Mouse (Mus musculus): Measurements from ENCODE around the gene Dnah8. TPM values are rescaled to one million over a fixed set of nuclear protein-coding genes. Genes with fewer than 3 reads are reported as not detected.

The Dnah8 gene
- polyA plus RNA-seq, 1 experiment from 2014 or later = 1.0 TPM

DNA sequence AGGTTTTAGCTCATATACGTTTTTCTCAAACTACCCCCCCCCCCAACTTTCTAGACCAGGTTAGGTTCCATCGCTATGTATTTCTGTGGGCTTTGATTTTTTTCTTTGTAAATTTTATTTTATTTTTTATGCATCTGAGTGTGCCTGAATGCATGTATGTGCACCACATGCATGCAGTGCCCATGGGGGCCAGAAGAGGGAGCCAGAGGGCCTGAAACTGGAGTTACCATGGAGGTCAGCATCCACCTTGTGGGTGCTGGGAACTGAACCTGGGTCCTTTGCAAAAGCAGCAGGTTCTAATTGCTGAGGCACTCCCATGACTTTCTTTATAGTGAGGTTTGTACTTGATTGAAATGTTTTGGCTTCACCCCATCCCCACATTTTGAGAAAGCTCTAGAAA lies 111.3 kb downstream of the Dnah8 start:
- Histone ChIP-seq H3K4me2 (no peak overlapping the region), H3K27me3 (replicated peaks) (no peaks in the 10 kb centered on the region), H3K9ac (no peak overlapping the region), H3K9me3 (no peaks in the 10 kb centered on the region), H3K27ac (no peak overlapping the region), H3K4me1 (no peaks in the 10 kb centered on the region), H3K4me3 (replicated peaks) (no peak overlapping the region), H3K36me3 (no peaks in the 10 kb centered on the region)
- no peak for ATAC-seq (ENCODE audit: insufficient read depth, low FRiP score, low read depth)
- WGBS = 84% methylated on average over 2 of the region's 2 CpGs

DNA sequence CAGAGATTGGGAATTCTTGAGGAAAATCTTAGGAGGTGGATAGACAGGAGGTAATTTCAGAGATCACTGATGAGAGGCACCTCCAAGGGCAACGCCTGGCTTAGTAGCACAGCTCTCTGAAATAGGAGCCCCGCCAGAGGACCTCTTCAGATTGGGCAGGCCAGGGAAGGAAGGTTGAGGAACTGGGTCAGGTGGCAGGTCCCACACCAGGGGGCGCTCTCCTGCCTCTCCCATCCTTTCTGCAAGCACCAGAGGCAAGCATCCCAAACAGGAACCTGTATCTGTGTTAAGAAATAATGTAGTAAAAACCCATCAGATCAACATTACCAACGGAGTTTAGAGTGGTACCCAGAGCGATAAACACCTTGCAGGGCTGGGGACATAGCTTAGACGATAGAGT lies 113.6 kb downstream of the Dnah8 start:
- no peak overlapping the region for H3K27ac ChIP-seq
- no peak for ATAC-seq (ENCODE audit: insufficient read depth, low FRiP score, low read depth)
- no peaks in the 10 kb centered on the region for H3K27me3 ChIP-seq (replicated peaks)
- no peak overlapping the region for H3K4me3 ChIP-seq (replicated peaks)
- H3K9me3 ChIP-seq = no peaks in the 10 kb centered on the region
- 35% methylated on average over 6 of the region's 6 CpGs for WGBS
- H3K36me3 ChIP-seq = no peaks in the 10 kb centered on the region
- H3K4me1 ChIP-seq = no peaks in the 10 kb centered on the region
- H3K4me2 ChIP-seq = no peak overlapping the region
- H3K9ac ChIP-seq = no peak overlapping the region

DNA sequence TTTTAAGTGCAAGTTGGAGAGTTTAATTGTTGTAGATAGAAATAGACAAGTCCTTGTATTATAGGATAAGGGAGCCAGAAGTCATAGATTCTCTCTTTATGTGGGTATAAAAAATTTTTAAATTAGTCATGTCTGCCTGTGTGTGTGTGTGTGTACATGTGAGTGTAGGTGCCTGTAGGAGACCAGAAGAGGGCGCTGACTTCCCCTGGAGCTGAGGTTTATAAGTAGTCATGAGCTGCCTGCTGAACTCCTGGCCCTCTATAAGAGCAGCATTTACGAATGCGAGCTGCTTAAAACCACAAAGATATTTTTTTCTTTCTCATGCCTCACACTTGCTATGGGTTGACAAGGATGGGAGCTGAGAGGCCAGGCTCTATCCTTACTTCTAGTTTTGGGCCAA lies 115.6 kb downstream of the Dnah8 start:
- WGBS = 83% methylated on average over 3 of the region's 3 CpGs
- no peaks in the 10 kb centered on the region for H3K27me3 ChIP-seq (replicated peaks)
- no peak overlapping the region for H3K4me2 ChIP-seq
- ATAC-seq (ENCODE audit: insufficient read depth, low FRiP score, low read depth) = no peak
- no peaks in the 10 kb centered on the region for H3K9me3 ChIP-seq
- no peak overlapping the region for H3K27ac ChIP-seq
- H3K4me3 ChIP-seq (replicated peaks) = no peak overlapping the region
- no peaks in the 10 kb centered on the region for H3K36me3 ChIP-seq
- H3K4me1 ChIP-seq = no peaks in the 10 kb centered on the region
- no peak overlapping the region for H3K9ac ChIP-seq

DNA sequence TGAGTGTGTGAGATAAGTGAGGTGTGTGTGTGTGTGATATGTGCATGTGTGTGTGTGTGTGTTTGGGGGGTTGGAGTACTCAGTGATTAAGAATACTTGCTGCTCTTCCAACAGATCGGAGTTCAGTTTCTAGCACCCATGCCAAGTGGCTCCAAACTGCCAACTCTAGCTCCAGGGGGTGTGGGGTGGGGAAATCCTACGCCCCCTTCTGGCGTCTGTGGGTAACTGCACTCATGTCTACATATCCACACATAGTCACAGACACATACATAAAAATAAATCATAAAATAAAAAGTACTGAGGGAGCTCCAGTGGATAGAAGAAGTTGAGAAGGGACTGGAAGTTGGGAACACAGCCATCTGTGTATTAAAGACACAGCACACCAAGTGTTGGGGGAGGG lies 119.8 kb downstream of the Dnah8 start:
- H3K27me3 ChIP-seq (replicated peaks) = no peaks in the 10 kb centered on the region
- WGBS = 68% methylated on average over 3 of the region's 3 CpGs
- no peak overlapping the region for H3K4me2 ChIP-seq
- no peak overlapping the region for H3K4me3 ChIP-seq (replicated peaks)
- H3K9me3 ChIP-seq = no peaks in the 10 kb centered on the region
- H3K4me1 ChIP-seq = no peaks in the 10 kb centered on the region
- no peak overlapping the region for H3K27ac ChIP-seq
- no peak overlapping the region for H3K9ac ChIP-seq
- H3K36me3 ChIP-seq = no peaks in the 10 kb centered on the region
- ATAC-seq (ENCODE audit: insufficient read depth, low FRiP score, low read depth) = no peak

DNA sequence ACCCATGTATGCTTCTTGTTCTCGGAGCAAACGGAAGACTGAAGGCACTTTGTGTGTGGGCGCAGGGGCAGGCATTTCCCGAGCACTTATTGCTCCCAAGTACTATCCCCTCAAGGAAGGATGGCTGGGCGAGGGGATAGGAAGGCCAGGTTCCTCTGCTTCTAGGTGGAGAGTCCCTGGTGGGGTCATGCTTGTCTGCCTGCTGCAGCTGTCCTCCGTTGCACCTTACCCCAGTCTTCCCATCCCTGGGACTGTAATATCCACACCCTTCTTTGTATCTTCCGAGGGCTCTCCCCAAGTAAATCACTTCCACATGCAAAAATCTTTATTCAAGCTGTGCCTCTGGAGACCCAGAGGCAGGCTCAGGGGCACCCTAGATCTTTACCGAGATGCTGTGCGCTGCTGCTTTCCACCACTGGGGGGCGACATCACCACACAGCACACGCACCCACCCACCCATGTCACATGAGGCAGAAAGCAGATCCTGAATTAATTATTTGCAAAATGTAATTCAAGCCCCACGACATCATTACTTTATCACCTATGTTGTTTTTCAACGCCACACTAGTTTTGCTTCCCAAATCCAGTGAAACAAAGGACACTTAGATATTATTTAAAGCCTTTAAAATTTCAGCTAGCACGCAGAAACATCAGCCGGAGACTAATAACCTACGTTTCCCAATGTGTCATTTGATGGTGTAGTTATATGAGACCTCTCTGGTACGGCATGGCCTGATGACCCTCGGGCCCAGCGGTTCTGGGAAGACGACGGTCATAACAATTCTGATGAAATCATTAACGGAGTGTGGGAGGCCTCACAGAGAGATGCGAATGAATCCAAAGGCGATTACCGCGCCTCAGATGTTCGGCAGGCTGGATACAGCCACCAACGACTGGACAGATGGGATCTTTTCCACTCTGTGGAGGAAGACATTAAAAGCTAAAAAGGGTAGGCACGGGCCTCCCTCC lies 122.2 kb downstream of the Dnah8 start:
- no peak overlapping the region for H3K9ac ChIP-seq
- H3K27ac ChIP-seq = no peak overlapping the region
- no peak for ATAC-seq (ENCODE audit: insufficient read depth, low FRiP score, low read depth)
- no peaks in the 10 kb centered on the region for H3K36me3 ChIP-seq
- no peaks in the 10 kb centered on the region for H3K27me3 ChIP-seq (replicated peaks)
- no peak overlapping the region for H3K4me2 ChIP-seq
- H3K4me3 ChIP-seq (replicated peaks) = no peak overlapping the region
- H3K4me1 ChIP-seq = no peaks in the 10 kb centered on the region
- no peaks in the 10 kb centered on the region for H3K9me3 ChIP-seq
- WGBS = 65% methylated on average over 29 of the region's 29 CpGs

DNA sequence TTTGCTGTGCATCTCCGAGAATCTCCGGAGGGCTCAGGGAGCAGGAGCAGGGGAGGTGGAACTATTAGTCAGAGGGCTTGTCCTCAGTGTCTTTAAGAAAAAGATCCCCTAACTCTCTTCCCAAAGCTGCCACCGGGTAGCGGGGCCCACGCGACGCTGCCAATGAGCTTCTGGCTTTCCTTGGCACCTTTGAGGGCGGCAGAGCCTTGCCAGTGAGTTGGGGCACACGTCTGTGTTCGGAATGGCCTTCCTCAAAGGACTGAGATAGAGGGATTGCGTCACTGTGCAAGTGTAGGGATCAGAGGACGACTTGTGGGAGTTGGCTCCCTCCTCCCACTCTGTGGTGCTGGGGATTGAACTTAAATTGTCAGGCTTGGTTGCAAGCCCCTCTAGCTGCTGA lies 125.2 kb downstream of the Dnah8 start:
- no peak for ATAC-seq (ENCODE audit: insufficient read depth, low FRiP score, low read depth)
- H3K27me3 ChIP-seq (replicated peaks) = no peaks in the 10 kb centered on the region
- WGBS = 87% methylated on average over 12 of the region's 12 CpGs

DNA sequence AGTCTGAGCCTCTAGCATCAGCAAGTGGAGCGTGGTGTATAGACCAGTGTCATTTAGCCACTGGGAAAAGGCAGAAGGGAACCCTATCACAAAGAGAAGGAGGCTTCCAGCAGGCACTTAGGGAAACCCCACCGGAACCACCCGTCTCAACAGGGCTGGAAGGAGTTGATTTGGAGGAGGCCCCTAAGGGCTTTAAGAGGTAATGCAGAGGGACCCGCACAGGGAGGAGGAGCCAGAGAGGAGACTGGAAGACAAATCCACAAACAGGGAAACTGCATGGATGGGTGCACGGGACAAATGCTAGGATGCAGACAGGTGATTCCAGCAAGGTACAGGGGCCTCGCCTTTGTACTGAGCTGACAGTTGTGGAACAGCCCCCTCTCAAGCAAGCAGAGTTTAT lies 126.1 kb downstream of the Dnah8 start:
- 39% methylated on average over 6 of the region's 6 CpGs for WGBS
- no peak overlapping the region for H3K4me2 ChIP-seq
- H3K27me3 ChIP-seq (replicated peaks) = no peaks in the 10 kb centered on the region
- no peak overlapping the region for H3K27ac ChIP-seq
- H3K4me3 ChIP-seq (replicated peaks) = no peak overlapping the region
- H3K9me3 ChIP-seq = no peaks in the 10 kb centered on the region
- no peaks in the 10 kb centered on the region for H3K4me1 ChIP-seq
- H3K36me3 ChIP-seq = no peaks in the 10 kb centered on the region
- no peak for ATAC-seq (ENCODE audit: insufficient read depth, low FRiP score, low read depth)
- H3K9ac ChIP-seq = no peak overlapping the region

More for the DNA sequence above, 125.2 kb downstream of the Dnah8 start:
- Histone ChIP-seq H3K36me3 (no peaks in the 10 kb centered on the region), H3K9me3 (no peaks in the 10 kb centered on the region), H3K27ac (no peak overlapping the region), H3K4me3 (replicated peaks) (no peak overlapping the region), H3K9ac (no peak overlapping the region), H3K4me1 (no peaks in the 10 kb centered on the region), H3K4me2 (no peak overlapping the region)

DNA sequence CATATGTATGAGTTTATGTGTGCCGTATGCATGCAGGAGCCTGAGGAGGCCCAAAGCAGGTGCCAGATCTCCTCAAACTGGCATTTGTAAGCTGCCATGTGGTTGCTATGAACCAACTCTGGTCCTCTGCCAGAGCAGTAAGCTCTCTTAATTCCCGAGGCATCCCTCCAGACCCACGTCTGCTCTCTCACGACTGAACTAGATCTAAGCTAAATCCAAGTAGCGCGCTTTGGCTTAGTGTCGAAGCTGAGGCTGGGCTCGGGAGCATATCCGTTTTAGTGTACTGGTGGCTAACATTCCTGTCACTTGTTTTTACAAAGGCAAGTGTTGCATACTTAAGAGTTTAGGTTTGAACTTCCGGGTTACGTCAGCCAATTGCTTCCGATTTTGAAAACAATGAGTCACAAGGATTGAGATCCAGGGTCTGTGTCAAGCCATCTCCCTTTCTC lies 128.2 kb downstream of the Dnah8 start:
- Histone ChIP-seq H3K4me1 (no peaks in the 10 kb centered on the region), H3K9me3 (no peaks in the 10 kb centered on the region), H3K27ac (no peak overlapping the region), H3K36me3 (no peaks in the 10 kb centered on the region), H3K4me3 (replicated peaks) (no peak overlapping the region), H3K27me3 (replicated peaks) (no peaks in the 10 kb centered on the region), H3K4me2 (no peak overlapping the region), H3K9ac (no peak overlapping the region)
- ATAC-seq (ENCODE audit: insufficient read depth, low FRiP score, low read depth) = no peak
- WGBS = 73% methylated on average over 12 of the region's 12 CpGs

DNA sequence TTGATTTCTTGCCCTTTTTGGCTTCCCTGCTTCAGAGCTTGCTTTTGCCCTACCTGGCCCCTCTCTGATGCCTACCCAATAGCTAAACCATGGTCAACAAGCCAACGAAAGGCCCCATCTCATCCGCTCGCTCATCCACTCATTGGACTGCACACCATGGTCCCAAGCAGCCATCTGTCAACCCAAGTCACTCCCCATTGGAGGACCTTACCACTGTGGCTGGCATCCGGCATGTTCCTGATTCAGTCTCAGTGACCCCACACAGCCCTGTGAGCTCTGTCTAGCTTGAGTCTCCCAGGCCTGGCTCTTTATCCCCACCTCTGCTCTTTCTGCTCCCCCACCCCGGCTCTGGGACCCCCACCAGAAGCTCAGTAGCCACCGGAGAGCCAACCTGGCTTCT lies 129.0 kb downstream of the Dnah8 start:
- 90% methylated on average over 6 of the region's 6 CpGs for WGBS
- H3K9ac ChIP-seq = no peak overlapping the region
- H3K36me3 ChIP-seq = no peaks in the 10 kb centered on the region
- H3K4me1 ChIP-seq = no peaks in the 10 kb centered on the region
- H3K4me3 ChIP-seq (replicated peaks) = no peak overlapping the region
- H3K27me3 ChIP-seq (replicated peaks) = no peaks in the 10 kb centered on the region
- H3K4me2 ChIP-seq = no peak overlapping the region
- H3K27ac ChIP-seq = no peak overlapping the region
- no peaks in the 10 kb centered on the region for H3K9me3 ChIP-seq
- no peak for ATAC-seq (ENCODE audit: insufficient read depth, low FRiP score, low read depth)

DNA sequence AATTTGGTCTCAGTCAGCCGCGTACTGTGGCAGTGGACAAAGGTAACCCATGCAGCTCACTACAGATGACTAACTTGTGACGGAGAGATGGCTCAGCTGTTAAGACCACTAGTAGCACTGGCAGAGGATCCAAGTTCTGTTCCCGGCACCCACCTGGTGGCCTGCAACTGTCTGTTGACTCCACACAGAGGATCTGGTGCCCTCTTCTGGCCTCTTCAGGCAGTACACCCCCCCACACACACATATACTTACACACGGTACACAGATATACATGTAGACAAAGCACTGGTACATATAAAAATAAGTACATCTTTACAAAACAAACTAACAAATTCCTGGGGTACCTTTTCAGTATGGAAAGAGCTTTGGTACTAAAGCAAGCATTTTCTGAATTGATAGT lies 132.6 kb downstream of the Dnah8 start:
- no peaks in the 10 kb centered on the region for H3K4me1 ChIP-seq
- no peaks in the 10 kb centered on the region for H3K27me3 ChIP-seq (replicated peaks)
- no peak overlapping the region for H3K4me2 ChIP-seq
- no peaks in the 10 kb centered on the region for H3K36me3 ChIP-seq
- WGBS = 93% methylated on average over 5 of the region's 5 CpGs
- H3K9me3 ChIP-seq = no peaks in the 10 kb centered on the region
- H3K27ac ChIP-seq = no peak overlapping the region
- no peak for ATAC-seq (ENCODE audit: insufficient read depth, low FRiP score, low read depth)
- no peak overlapping the region for H3K4me3 ChIP-seq (replicated peaks)
- no peak overlapping the region for H3K9ac ChIP-seq

DNA sequence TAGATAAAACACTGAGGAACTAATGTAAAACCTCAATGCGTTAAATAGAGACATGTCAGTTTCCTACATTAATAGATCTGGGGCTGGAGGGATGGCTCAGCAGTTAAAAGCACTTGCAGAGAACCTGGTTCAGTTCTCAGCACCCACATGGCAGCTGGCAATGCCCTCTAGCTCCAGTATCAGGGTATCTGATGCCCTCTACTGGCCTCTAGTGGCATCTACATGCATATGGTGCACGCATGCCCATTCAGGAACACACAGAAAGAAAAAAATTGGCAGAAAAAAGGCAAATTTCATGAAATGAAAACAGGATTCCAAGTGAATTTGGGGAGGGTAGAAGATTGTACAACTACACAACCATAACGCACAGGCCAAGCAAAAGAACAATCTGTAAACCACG lies 136.2 kb downstream of the Dnah8 start:
- no peaks in the 10 kb centered on the region for H3K4me1 ChIP-seq
- H3K4me3 ChIP-seq (replicated peaks) = no peak overlapping the region
- no peak overlapping the region for H3K27ac ChIP-seq
- no peak for ATAC-seq (ENCODE audit: insufficient read depth, low FRiP score, low read depth)
- H3K27me3 ChIP-seq (replicated peaks) = no peaks in the 10 kb centered on the region
- H3K9me3 ChIP-seq = no peaks in the 10 kb centered on the region
- no peak overlapping the region for H3K4me2 ChIP-seq
- WGBS = 90% methylated on average over 4 of the region's 4 CpGs
- H3K9ac ChIP-seq = no peak overlapping the region
- no peaks in the 10 kb centered on the region for H3K36me3 ChIP-seq

DNA sequence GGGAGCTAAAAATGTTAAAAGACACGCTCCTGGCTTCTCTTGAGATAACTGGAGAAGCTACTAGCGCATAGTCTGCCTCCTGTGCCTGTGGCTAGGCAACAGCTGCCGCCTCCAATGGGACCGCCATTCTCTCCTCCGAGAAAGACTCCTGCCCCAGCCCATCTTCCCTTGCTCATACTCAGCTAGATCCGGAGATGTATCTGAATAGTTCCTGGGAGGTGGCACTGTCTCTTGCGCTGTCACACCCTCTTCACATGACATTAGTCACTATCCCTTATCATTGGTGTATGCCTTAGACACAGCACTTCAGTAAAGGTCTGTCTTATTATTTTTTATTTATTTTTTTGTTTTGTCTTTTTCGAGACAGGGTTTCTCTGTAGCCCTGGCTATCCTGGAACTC lies 140.1 kb downstream of the Dnah8 start:
- Histone ChIP-seq H3K27ac (no peak overlapping the region), H3K27me3 (replicated peaks) (no peaks in the 10 kb centered on the region), H3K4me2 (no peak overlapping the region), H3K4me1 (no peaks in the 10 kb centered on the region), H3K4me3 (replicated peaks) (no peak overlapping the region), H3K9me3 (no peaks in the 10 kb centered on the region), H3K9ac (no peak overlapping the region), H3K36me3 (no peaks in the 10 kb centered on the region)
- WGBS = 94% methylated on average over 8 of the region's 8 CpGs
- no peak for ATAC-seq (ENCODE audit: insufficient read depth, low FRiP score, low read depth)
